Mouse (Mus musculus) intestine, embryonic 14.5 days (tissue): Measurements from ENCODE around the gene Gbe1. TPM values are rescaled to one million over a fixed set of nuclear protein-coding genes. Genes with fewer than 3 reads are reported as not detected.

ENCODE experiments used
- ATAC-seq: fragments of 200-750 bp; cut with Nextera tagmentation; replicated peaks from 2 replicates; pipeline ENCODE4 v1.8.0; 2017; ENCODE audit warnings: low read depth, moderate number of reproducible peaks, moderate TSS enrichment, moderate library complexity; ENCODE audit not compliant: low FRiP score, low TSS enrichment
- DNase-seq: peaks from one replicate; pipeline ENCODE4 v3.0.0-alpha.2; 2018; ENCODE audit warnings: low spot score
- H3K27ac ChIP-seq: fragments of 300-500 bp; sonication (generic); 2 replicates; pipeline ENCODE4 v1.5.1; 2014; ENCODE audit warnings: low read depth, mild to moderate bottlenecking, control low read depth
- H3K27me3 ChIP-seq: fragments of 300-500 bp; sonication (generic); replicated peaks from 2 replicates; pipeline ENCODE4 v1.6.1; 2014; ENCODE audit warnings: low read length, control low read depth; ENCODE audit not compliant: control insufficient read depth, insufficient read depth
- H3K36me3 ChIP-seq: fragments of 300-500 bp; sonication (generic); 2 replicates; pipeline ENCODE4 v1.6.1; 2014; ENCODE audit warnings: low read length, control low read depth; ENCODE audit not compliant: control insufficient read depth, insufficient read depth
- H3K4me1 ChIP-seq: fragments of 300-500 bp; sonication (generic); replicated peaks from 2 replicates; pipeline ENCODE4 v1.6.1; 2014; ENCODE audit warnings: low read length, control low read depth, mixed read lengths; ENCODE audit not compliant: control insufficient read depth, insufficient read depth
- H3K4me2 ChIP-seq: fragments of 300-500 bp; sonication (generic); 2 replicates; pipeline ENCODE4 v1.6.1; 2014; ENCODE audit warnings: low read length
- H3K4me3 ChIP-seq: fragments of 300-500 bp; sonication (generic); 2 replicates; pipeline ENCODE4 v1.5.1; 2014; ENCODE audit warnings: low read depth, low read length, control low read depth, mixed read lengths
- H3K9ac ChIP-seq: fragments of 300-500 bp; sonication (generic); 2 replicates; pipeline ENCODE4 v1.6.1; 2014; ENCODE audit warnings: mild to moderate bottlenecking, low read length
- H3K9me3 ChIP-seq: fragments of 300-500 bp; sonication (generic); 2 replicates; pipeline ENCODE4 v1.6.1; 2016; ENCODE audit warnings: low read length, control low read depth; ENCODE audit not compliant: control insufficient read depth
- WGBS: fragments of 180-500 bp; shearing (Covaris S2); extraction: QIAGEN DNeasy Blood & Tissue Kit; methylation state at CpG from one replicate; pipeline ENCODE4 v1.1.7; 2014; 5-methylcytosine and 5-hydroxymethylcytosine counted together
- polyA plus RNA-seq: library from polyadenylated mRNA; unstranded; fragments of >200 nt; fragmentation: Nextera tagmentation; extraction: Ambion mirVana; gene quantifications from 2 replicates; pipeline ENCODE4 v1.2.1, GENCODE M21; 2014

Gene Gbe1
- polyA plus RNA-seq, 1 experiment from 2014 or later, result 22.9 TPM

- ATAC-seq (no peak), DNase-seq (no peak)
- Histone ChIP-seq H3K27me3 (no peaks in the 10 kb centered on the region), H3K36me3 (no peaks in the 10 kb centered on the region), H3K9ac (no peak overlapping the region), H3K4me1 (no peaks in the 10 kb centered on the region), H3K9me3 (peaks cover 3% of the 10 kb centered on the region; the same call in 1 of the 2 replicates), H3K4me2 (no peak overlapping the region), H3K4me3 (no peak overlapping the region), H3K27ac (no peak overlapping the region)
- 98% methylated on average over 1 of the region's 1 CpGs for WGBS
Observed at GRCm38 (mm10) chr16:70385494-70385893, 71.7 kb downstream of the Gbe1 start.

DNA sequence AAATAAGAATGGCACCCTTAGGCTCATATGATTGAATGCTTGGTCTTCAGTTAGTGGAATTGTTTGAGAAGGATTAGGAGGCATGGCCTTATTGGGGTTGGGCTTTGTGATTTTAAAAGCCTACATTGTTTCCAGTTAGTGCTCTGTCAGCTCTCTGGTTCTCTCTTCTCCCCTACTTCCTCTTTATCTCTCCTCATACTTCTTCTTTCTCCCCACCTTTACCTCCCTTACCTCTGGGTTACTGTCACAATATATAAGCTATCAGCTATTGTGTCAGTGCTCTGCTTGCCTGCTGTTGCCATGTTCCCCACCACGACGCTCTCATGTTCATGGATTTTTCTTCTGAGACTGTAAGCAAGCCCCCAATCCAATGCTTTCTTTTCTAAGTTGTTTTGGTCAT is 73.6 kb downstream of the Gbe1 start:
- no peaks in the 10 kb centered on the region for H3K36me3 ChIP-seq
- H3K9me3 ChIP-seq, result peaks cover 3% of the 10 kb centered on the region; the same call in 1 of the 2 replicates
- H3K4me3 ChIP-seq, result no peak overlapping the region
- no peak overlapping the region for H3K9ac ChIP-seq
- H3K27me3 ChIP-seq, result no peaks in the 10 kb centered on the region
- WGBS, result 92% methylated on average over 2 of the region's 2 CpGs
- ATAC-seq, result no peak
- no peak for DNase-seq
- H3K4me2 ChIP-seq, result no peak overlapping the region
- H3K27ac ChIP-seq, result no peak overlapping the region
- H3K4me1 ChIP-seq, result no peaks in the 10 kb centered on the region

- H3K4me2 ChIP-seq, result no peak overlapping the region
- DNase-seq (no peak), ATAC-seq (no peak)
- H3K4me3 ChIP-seq, result no peak overlapping the region
- WGBS, result 79% methylated on average over 3 of the region's 3 CpGs
- H3K36me3 ChIP-seq, result no peaks in the 10 kb centered on the region
- H3K27me3 ChIP-seq, result no peaks in the 10 kb centered on the region
- H3K9me3 ChIP-seq, result no peaks in the 10 kb centered on the region
- H3K27ac ChIP-seq, result no peak overlapping the region
- H3K9ac ChIP-seq, result no peak overlapping the region
- no peaks in the 10 kb centered on the region for H3K4me1 ChIP-seq
Observed at GRCm38 (mm10) chr16:70395276-70395675, 81.5 kb downstream of the Gbe1 start.

DNA sequence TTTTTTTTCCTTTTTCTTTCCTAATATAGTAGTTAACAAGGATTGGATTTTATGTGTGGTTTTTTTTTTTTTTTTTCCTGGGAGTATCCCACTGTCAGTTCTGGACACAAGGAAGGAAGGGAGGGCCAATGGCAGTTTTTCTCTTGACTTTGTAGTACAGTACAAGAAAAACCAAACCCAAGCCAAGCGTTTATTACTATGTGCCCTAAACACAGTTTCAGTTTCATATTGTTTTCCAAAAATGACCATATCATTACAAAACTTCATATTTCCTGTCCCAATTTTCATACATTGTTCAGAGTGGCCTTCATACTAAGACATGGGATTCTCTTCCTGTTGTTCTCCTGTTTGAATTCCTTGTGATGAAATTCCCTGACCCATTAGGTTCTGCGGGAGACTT is 94.0 kb downstream of the Gbe1 start:
- Histone ChIP-seq H3K9me3 (no peaks in the 10 kb centered on the region), H3K4me1 (no peaks in the 10 kb centered on the region), H3K4me2 (no peak overlapping the region), H3K4me3 (no peak overlapping the region), H3K27ac (no peak overlapping the region), H3K36me3 (no peaks in the 10 kb centered on the region), H3K9ac (no peak overlapping the region), H3K27me3 (no peaks in the 10 kb centered on the region)
- 91% methylated on average over 2 of the region's 2 CpGs for WGBS
- DNase-seq, result no peak
- no peak for ATAC-seq

DNA sequence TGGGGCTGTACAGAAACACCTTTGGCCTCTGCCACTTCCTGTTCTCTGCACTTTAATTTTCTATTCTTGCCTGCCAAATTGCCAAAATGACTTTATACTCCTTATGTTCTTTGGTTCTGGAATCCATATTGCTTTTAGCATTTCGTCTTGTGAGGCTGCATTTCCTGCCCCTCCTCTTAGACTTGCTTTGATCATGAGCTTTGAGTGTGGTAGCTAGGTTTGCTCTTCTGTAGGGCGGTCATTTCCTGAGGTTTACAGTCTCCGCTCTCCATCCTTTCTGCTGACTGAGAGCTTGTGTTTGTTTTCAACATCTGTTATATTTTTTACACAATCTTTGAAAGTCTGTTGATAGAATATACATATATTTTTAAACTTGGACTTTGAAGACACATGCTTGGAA is 107.3 kb downstream of the Gbe1 start:
- 70% methylated on average over 3 of the region's 3 CpGs for WGBS
- no peak for DNase-seq
- H3K9me3 ChIP-seq, result no peaks in the 10 kb centered on the region
- H3K4me1 ChIP-seq, result no peaks in the 10 kb centered on the region
- H3K27ac ChIP-seq, result no peak overlapping the region
- no peak overlapping the region for H3K4me3 ChIP-seq
- H3K4me2 ChIP-seq, result no peak overlapping the region
- H3K27me3 ChIP-seq, result no peaks in the 10 kb centered on the region
- no peak overlapping the region for H3K9ac ChIP-seq
- no peak for ATAC-seq
- no peaks in the 10 kb centered on the region for H3K36me3 ChIP-seq

DNA sequence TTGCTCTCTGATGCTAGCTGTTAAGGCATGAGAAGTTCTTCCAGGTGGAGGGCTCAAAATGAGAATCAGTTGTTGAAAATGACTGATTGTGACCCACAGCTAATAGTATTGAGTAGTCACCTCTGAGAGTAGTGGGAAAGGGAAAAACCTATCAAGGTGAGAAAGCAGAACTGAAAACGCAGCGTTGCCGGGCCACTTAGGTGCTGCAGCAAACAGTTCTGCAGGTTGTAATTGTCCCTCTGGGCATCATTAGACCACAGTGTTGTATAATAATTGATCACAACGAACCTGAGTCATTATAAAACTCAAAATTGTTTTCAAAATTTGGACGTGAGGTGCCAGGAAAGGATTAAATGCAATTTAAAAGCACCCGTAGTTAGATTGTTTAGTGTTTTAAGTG is 135.8 kb downstream of the Gbe1 start:
- no peak for DNase-seq
- no peak overlapping the region for H3K27ac ChIP-seq

GRCm38 (mm10) chr16:70475583-70475982 is 161.8 kb downstream of the Gbe1 start:
- 69% methylated on average over 2 of the region's 3 CpGs for WGBS
- no peak overlapping the region for H3K4me2 ChIP-seq
- no peak overlapping the region for H3K4me3 ChIP-seq
- no peaks in the 10 kb centered on the region for H3K36me3 ChIP-seq
- ATAC-seq (no peak), DNase-seq (no peak)
- no peaks in the 10 kb centered on the region for H3K4me1 ChIP-seq
- H3K9me3 ChIP-seq, result no peaks in the 10 kb centered on the region
- H3K27ac ChIP-seq, result no peak overlapping the region
- H3K9ac ChIP-seq, result no peak overlapping the region
- H3K27me3 ChIP-seq, result no peaks in the 10 kb centered on the region

More for the DNA sequence above, 135.8 kb downstream of the Gbe1 start:
- Histone ChIP-seq H3K27me3 (no peaks in the 10 kb centered on the region), H3K4me2 (no peak overlapping the region), H3K9ac (no peak overlapping the region), H3K9me3 (no peaks in the 10 kb centered on the region), H3K36me3 (no peaks in the 10 kb centered on the region), H3K4me1 (no peaks in the 10 kb centered on the region), H3K4me3 (no peak overlapping the region)
- ATAC-seq, result no peak
- 76% methylated on average over 6 of the region's 6 CpGs for WGBS

- Histone ChIP-seq H3K4me1 (no peaks in the 10 kb centered on the region), H3K9ac (no peak overlapping the region), H3K36me3 (no peaks in the 10 kb centered on the region), H3K9me3 (no peaks in the 10 kb centered on the region), H3K4me3 (no peak overlapping the region), H3K4me2 (no peak overlapping the region), H3K27ac (no peak overlapping the region), H3K27me3 (no peaks in the 10 kb centered on the region)
- WGBS, result 68% methylated on average over 4 of the region's 4 CpGs
- no peak for ATAC-seq
- no peak for DNase-seq
Observed at GRCm38 (mm10) chr16:70476161-70476560, 162.4 kb downstream of the Gbe1 start.

DNA sequence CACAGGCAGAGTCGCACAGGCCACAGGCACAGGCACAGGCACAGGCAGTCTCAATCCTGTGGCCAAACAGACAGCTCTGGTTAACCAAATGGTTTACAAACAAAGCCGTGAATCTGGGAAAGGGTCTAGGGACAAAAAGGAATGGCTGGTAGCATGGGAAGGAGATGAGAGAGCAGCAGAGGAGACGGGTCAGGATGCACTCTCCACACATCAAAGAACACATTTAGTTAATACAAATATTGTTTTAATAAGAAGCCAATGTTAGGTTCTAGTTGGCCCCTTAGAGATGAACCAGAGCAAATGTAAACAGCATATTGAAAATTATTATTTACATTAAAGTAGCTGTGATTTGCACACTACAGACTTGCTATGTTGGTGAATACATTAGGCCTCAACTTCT is 166.7 kb downstream of the Gbe1 start:
- Histone ChIP-seq H3K4me3 (no peak overlapping the region), H3K4me2 (no peak overlapping the region), H3K9me3 (no peaks in the 10 kb centered on the region), H3K27me3 (no peaks in the 10 kb centered on the region), H3K36me3 (no peaks in the 10 kb centered on the region), H3K9ac (no peak overlapping the region), H3K27ac (no peak overlapping the region), H3K4me1 (no peaks in the 10 kb centered on the region)
- WGBS, result 75% methylated on average over 3 of the region's 3 CpGs
- DNase-seq, result no peak
- no peak for ATAC-seq
